Mouse (Mus musculus): ENCODE data around the gene Ppp1r12b.

DNA sequence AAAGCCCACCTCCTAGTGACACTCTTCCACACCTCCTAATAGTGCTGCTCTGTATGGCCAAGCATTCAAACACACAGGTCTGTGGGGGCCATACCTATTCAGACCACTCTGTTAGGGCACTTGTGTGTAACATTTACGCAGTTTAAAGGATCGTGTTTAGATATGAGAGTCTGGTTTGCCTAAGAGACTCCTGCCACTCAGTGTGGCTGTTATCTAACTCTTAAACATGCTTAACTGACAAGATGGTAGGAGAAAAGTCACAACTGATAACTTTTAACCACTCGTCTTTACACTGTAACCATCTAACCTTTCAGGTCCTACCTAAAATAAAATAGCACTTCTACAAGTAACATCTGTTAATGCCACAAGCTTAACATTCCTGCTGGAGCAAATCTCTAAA is 134.9 kb downstream of the Ppp1r12b start:
- TF ChIP-seq CTCF (IDR thresholded peaks at IDR 0.05; ENCODE audit: extremely low read depth, insufficient read length, insufficient replicate concordance, low read depth, low read length) = no peak
- TF ChIP-seq POLR2A (IDR thresholded peaks at IDR 0.05; ENCODE audit: low read depth, low read length) = no peak
